Mouse (Mus musculus): ENCODE measurements around the gene Prr27. TPM values are rescaled to one million over a fixed set of nuclear protein-coding genes. Genes with fewer than 3 reads are reported as not detected.

Prr27 gene
- polyA plus RNA-seq (2012; fragmentation: generic; extraction: Trizol) = not detected

GRCm38 (mm10) chr5:87825386-87825785, at the start of gene Prr27:
TSS of gene Prr27 (plus strand) at chr5:87825686.

GRCm38 (mm10) chr5:87807782-87808181, 17.7 kb upstream of the Prr27 start, which contains the start of gene Csn1s2b:
TSS of gene Csn1s2b (plus strand) at chr5:87808082.

GRCm38 (mm10) chr5:87884729-87885128, 59.2 kb downstream of the Prr27 start, which contains the start of gene Odam:
TSS of gene Odam (plus strand) at chr5:87885029.

Other genes with a start within 250 kb of the Prr27 start
- not detected for gene Sult1e1, start 234.1 kb upstream of the Prr27 start, polyA plus RNA-seq (2012; fragmentation: generic; extraction: Trizol)
- not detected for gene Csn1s1, start 159.5 kb upstream of the Prr27 start, polyA plus RNA-seq (2012; fragmentation: generic; extraction: Trizol)
- not detected for gene Csn2, start 126.1 kb upstream of the Prr27 start, polyA plus RNA-seq (2012; fragmentation: generic; extraction: Trizol)
- gene Csn1s2a, start 51.1 kb upstream of the Prr27 start, polyA plus RNA-seq (2012; fragmentation: generic; extraction: Trizol) = not detected
- not detected for gene Csn1s2b, start 17.6 kb upstream of the Prr27 start, polyA plus RNA-seq (2012; fragmentation: generic; extraction: Trizol)
- not detected for gene Odam, start 59.3 kb downstream of the Prr27 start, polyA plus RNA-seq (2012; fragmentation: generic; extraction: Trizol)
- under 1 TPM in 1 of 2 experiments, not detected in 1; 0.08 TPM for gene Csn3, start 99.9 kb downstream of the Prr27 start, polyA plus RNA-seq (2012; fragmentation: generic; extraction: Trizol)
- not detected for gene 2310003L06Rik, start 143.8 kb downstream of the Prr27 start, polyA plus RNA-seq (2012; fragmentation: generic; extraction: Trizol)
- not detected for gene Gm28434, start 143.8 kb downstream of the Prr27 start, polyA plus RNA-seq (2012; fragmentation: generic; extraction: Trizol)
- gene Cabs1, start 153.8 kb downstream of the Prr27 start, polyA plus RNA-seq (2012; fragmentation: generic; extraction: Trizol) = not detected
- not detected for gene Smr3a, start 176.9 kb downstream of the Prr27 start, polyA plus RNA-seq (2012; fragmentation: generic; extraction: Trizol)

Data from C3H10T1/2 (cell line).